Mouse (Mus musculus): ENCODE measurements around the gene Pik3r6. TPM values are rescaled to one million over a fixed set of nuclear protein-coding genes. Genes with fewer than 3 reads are reported as not detected.

Gene Pik3r6
- polyA plus RNA-seq (2021; fragmentation: Nextera tagmentation): 2.0 and 3.7 TPM in 2 replicates
- long read RNA-seq, experiment 1, partial matches to known transcripts: 9 of 15 reads
- long read RNA-seq, experiment 1, other reads (novel, unspliced or antisense): 6 of 15 reads
- long read RNA-seq, experiment 2, partial matches to known transcripts: 2 of 3 reads
- long read RNA-seq, experiment 2, other reads (novel, unspliced or antisense): 1 of 3 reads

GRCm38 (mm10) chr11:68502902-68503629, at the start of gene Pik3r6:
Gene Pik3r6 (plus strand): TSS chr11:68503019.

GRCm38 (mm10) chr11:68555918-68556584, 53.2 kb downstream of the Pik3r6 start, which contains the start of gene Mfsd6l:
Gene Mfsd6l (plus strand): TSS chr11:68556186.

DNA sequence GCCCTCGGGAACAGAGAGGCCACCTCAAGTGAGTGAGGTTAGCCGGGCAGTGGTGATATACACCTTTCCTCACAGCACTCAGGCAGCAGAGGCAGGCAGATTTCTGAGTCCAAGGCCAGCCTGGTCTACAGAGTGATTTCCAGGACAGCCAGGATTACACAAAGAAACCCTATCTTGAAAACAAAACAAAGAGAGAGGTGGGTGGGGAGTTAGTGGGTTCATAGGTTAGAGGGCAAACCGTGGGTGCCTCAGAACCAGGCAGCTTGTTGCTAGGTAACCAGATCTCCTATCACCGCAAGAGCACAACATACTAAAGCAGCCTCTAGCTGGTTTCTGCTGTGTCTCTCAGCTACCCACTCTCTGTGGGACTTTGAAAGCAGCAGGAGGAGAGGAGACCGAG, 83.9 kb downstream of the Pik3r6 start, which contains the start of gene Ccdc42:
TSS of gene Ccdc42 (plus strand) at position 301 of the 400 bp plus-strand sequence.

Other genes starting within 250 kb of the Pik3r6 start
- 0.26 and 0.63 TPM in 2 replicates for gene Ntn1, start 102.2 kb upstream of the Pik3r6 start, polyA plus RNA-seq (2021; fragmentation: Nextera tagmentation)
- 0.71 and 1.7 TPM in 2 replicates for gene Pik3r5, start 70.9 kb upstream of the Pik3r6 start, polyA plus RNA-seq (2021; fragmentation: Nextera tagmentation)
- not detected in 2 replicates for gene Mfsd6l, start 53.2 kb downstream of the Pik3r6 start, polyA plus RNA-seq (2021; fragmentation: Nextera tagmentation)
- 0.47 and 1.3 TPM in 2 replicates for gene Ccdc42, start 84.0 kb downstream of the Pik3r6 start, polyA plus RNA-seq (2021; fragmentation: Nextera tagmentation)
- gene Myh10, start 188.5 kb downstream of the Pik3r6 start, polyA plus RNA-seq (2021; fragmentation: Nextera tagmentation): 31.2 and 38.6 TPM in 2 replicates

Measured in left cerebral cortex, adult 6 months (tissue).